Mouse (Mus musculus): Measurements from ENCODE around the gene Vwa3b.

Vwa3b gene

DNA sequence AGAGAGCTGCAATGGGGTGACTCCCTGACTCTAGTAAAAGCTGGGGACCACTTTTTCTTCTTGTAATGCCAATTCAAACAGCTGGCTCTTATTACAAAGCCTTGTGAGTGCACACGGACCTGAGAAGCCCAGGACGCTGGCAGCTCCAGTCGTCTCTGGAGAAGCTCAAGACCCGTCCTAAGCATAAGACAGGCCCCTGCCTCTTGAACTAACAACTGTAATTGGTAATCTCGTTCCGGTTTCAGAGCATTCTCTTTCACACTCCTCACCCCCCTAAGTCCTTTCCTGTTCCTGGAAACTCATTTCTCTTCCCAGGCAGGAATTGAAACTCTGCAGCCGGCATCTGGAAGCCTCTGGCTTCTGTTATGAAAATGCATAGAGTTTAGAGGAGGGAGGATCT is 195.6 kb downstream of the Vwa3b start:
- DNase-seq (ENCODE audit: low spot score in 2 of 2) = no peak

DNA sequence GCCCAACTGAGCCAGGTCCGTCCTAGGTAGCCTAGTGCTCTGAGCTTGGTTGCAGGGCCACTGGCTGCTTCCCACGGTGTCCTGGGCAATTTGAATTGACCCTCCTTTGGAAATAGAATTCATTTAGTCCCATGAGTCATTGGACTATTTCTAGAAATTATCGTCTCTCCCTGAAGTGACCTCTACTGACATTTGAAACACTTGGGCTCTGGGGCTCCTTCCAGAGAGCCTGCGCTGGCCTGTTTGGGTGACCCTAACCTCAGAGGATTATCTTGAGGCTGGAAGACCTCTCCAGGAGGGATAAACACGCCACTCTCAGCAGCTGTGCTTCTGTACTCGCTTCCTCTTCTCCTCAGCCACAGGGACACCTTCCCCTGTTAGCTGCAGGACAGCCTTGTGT is 204.0 kb downstream of the Vwa3b start:
- DNase-seq (ENCODE audit: low spot score in 2 of 2) = no peak

- DNase-seq (ENCODE audit: low spot score in 2 of 2) = no peak
Observed at GRCm38 (mm10) chr1:37231295-37231701, 204.9 kb downstream of the Vwa3b start.
